Mouse (Mus musculus) lung, postnatal 0 days (tissue): ENCODE data around the gene Smim24.

Source experiments
- CTCF ChIP-seq: IDR thresholded peaks from 2 replicates; pipeline ENCODE4 v1.5.1; 2016; ENCODE audit warnings: antibody characterized with exemption, mild to moderate bottlenecking
- EP300 ChIP-seq: IDR thresholded peaks from 2 replicates; pipeline ENCODE4 v1.6.1; 2016; ENCODE audit warnings: antibody characterized with exemption, mild to moderate bottlenecking, control low read depth

DNA sequence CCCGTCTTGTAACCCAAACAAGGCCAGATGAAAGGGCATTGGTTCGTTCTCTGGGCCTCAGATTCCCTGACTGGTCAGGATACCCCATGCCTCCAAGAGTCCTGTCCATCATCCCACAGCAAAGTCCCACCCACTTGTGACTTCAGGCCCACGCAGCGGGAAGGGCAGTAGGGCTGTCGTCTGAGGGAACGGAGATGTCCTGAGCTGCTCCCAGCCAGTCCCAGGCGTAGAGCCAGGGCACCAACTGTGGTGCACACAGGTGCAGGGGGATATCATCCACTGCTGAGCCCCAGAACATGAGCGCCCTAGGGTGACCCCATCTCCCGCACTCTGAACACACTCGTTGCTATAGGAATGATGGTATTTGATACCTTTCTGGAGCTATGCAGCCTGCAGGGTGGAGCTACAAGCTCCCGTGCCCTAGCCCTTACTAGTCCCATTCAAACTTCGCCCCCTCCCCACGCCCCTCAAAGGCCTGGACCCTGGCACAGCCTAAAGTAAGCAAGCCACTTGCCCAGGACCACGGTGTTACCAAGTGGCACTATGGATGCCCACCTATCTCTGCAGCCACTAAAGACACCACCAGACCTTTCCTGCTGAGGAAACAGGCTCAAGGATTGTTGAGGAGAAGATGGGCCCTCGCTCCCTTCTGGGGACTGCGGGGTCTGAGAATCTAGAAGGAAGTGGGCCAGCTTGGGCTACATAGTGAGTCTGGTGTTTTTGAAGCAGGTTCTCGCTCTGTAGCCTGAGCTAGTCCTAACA is 22.9 kb downstream of the Smim24 start:
- no peak for TF ChIP-seq CTCF
- no peak for TF ChIP-seq EP300
